14 mouse cellular contexts compared by ENCODE assay signal in the genomic region with DNA sequence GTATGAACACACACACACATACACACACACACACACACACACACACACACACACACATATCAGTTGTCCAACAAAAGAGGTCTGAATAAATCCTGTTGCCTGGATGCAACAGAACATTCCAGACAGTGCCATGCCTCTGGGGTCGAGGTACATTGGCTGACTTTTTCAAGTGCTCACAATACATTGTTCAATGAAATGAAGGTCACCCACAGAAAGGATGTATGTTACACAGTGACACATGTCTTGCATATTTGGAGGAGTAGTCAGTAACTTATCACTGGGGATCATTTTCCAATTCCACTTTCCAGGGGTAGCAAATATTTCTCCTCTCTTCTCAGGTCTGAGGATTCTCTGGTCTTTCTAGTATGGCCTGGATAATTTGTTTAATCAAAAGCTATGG. TPM values are rescaled to one million over a fixed set of nuclear protein-coding genes. Genes with fewer than 3 reads are reported as not detected.
DNase-seq lines count a peak whose midpoint lies in the region; ATAC-seq lines count a peak whose summit lies in the region.
"Had no signal": no experiment of that assay in that cellular context is flagged by ENCODE, and none has a peak within 500 bp of the region (broad histone marks: within the 10 kb centered on the region; RNA-seq: fewer than 3 reads in every experiment).

No protein-coding gene starts in this region.

- no peaks in the 10 kb centered on the region for H3K27me3 ChIP-seq in hindbrain, embryonic 10.5 days (ENCODE audit: insufficient read depth, poor library complexity, severe bottlenecking)
- H3K27me3 ChIP-seq in hindbrain, embryonic 11.5 days (ENCODE audit: control insufficient read depth, insufficient read depth, low read length): no peaks in the 10 kb centered on the region
- H3K27me3 ChIP-seq in forebrain, embryonic 15.5 days: no peaks in the 10 kb centered on the region
- H3K27me3 ChIP-seq in midbrain, embryonic 14.5 days (ENCODE audit: control insufficient read depth, insufficient read depth, low read length): no peaks in the 10 kb centered on the region
- H3K27me3 ChIP-seq: limb, embryonic 12.5 days had no signal

- H3K9ac ChIP-seq in hindbrain, embryonic 11.5 days (ENCODE audit: low read depth, low read length): no peak overlapping the region
- H3K9ac ChIP-seq in forebrain, embryonic 15.5 days (replicated peaks): no peak overlapping the region
- no peak overlapping the region for H3K9ac ChIP-seq in midbrain, embryonic 14.5 days (replicated peaks; ENCODE audit: low read length)
- H3K9ac ChIP-seq: limb, embryonic 12.5 days; liver, embryonic 14.5 days had no signal

- WGBS in hindbrain, embryonic 10.5 days: 57% methylated on average over 1 of the region's 1 CpGs
- WGBS in hindbrain, embryonic 11.5 days: 54% methylated on average over 1 of the region's 1 CpGs
- WGBS in forebrain, embryonic 15.5 days: 38% methylated on average over 1 of the region's 1 CpGs
- WGBS in midbrain, embryonic 14.5 days: 35% methylated on average over 1 of the region's 1 CpGs

- no peak for ATAC-seq in hindbrain, embryonic 11.5 days (ENCODE audit: low FRiP score)
- ATAC-seq in forebrain, embryonic 15.5 days (replicated peaks): no peak
- no peak for ATAC-seq in midbrain, embryonic 14.5 days (ENCODE audit: low FRiP score, low TSS enrichment)
- ATAC-seq: intestine, embryonic 16.5 days had no signal

- H3K36me3 ChIP-seq in hindbrain, embryonic 10.5 days: no peaks in the 10 kb centered on the region
- H3K36me3 ChIP-seq in hindbrain, embryonic 11.5 days (ENCODE audit: control insufficient read depth, insufficient read depth, low read length): no peaks in the 10 kb centered on the region
- H3K36me3 ChIP-seq in forebrain, embryonic 15.5 days: no peaks in the 10 kb centered on the region
- H3K36me3 ChIP-seq in midbrain, embryonic 14.5 days (ENCODE audit: control insufficient read depth, insufficient read depth, low read length): no peaks in the 10 kb centered on the region
- H3K36me3 ChIP-seq: heart, embryonic 10.5 days; limb, embryonic 12.5 days had no signal

- no peak overlapping the region for H3K4me3 ChIP-seq in hindbrain, embryonic 10.5 days
- no peak overlapping the region for H3K4me3 ChIP-seq in hindbrain, embryonic 11.5 days (ENCODE audit: low read depth, low read length)
- no peak overlapping the region for H3K4me3 ChIP-seq in forebrain, embryonic 15.5 days
- H3K4me3 ChIP-seq in midbrain, embryonic 14.5 days (replicated peaks; ENCODE audit: low read depth, low read length): no peak overlapping the region
- H3K4me3 ChIP-seq: heart, embryonic 10.5 days; limb, embryonic 12.5 days had no signal

- H3K4me1 ChIP-seq in hindbrain, embryonic 10.5 days (replicated peaks): peaks cover 39% of the 10 kb centered on the region
- peaks cover 14% of the 10 kb centered on the region for H3K4me1 ChIP-seq in hindbrain, embryonic 11.5 days (replicated peaks; ENCODE audit: control insufficient read depth, insufficient read depth, low read length)
- H3K4me1 ChIP-seq in forebrain, embryonic 15.5 days: peaks cover 50% of the 10 kb centered on the region
- peaks cover 35% of the 10 kb centered on the region for H3K4me1 ChIP-seq in midbrain, embryonic 14.5 days (ENCODE audit: control insufficient read depth, insufficient read depth, low read length)

- peak overlapping the region; percentile 81 for H3K27ac ChIP-seq in hindbrain, embryonic 10.5 days
- no peak overlapping the region for H3K27ac ChIP-seq in hindbrain, embryonic 11.5 days (ENCODE audit: low read depth, low read length)
- H3K27ac ChIP-seq in forebrain, embryonic 15.5 days (replicated peaks): peak overlapping the region; percentile 82
- H3K27ac ChIP-seq in midbrain, embryonic 14.5 days (replicated peaks; ENCODE audit: low read depth, low read length): peak overlapping the region; percentile 73
- H3K27ac ChIP-seq: heart, embryonic 10.5 days; limb, embryonic 12.5 days; liver, embryonic 14.5 days had no signal

- DNase-seq in hindbrain, embryonic 10.5 days (ENCODE audit: low spot score): peak; percentile 13
- DNase-seq in hindbrain, embryonic 11.5 days (ENCODE audit: low spot score): no peak
- DNase-seq in Muller cell, postnatal 12 days (ENCODE audit: inconsistent ontology term): peak; percentile 54
- DNase-seq in midbrain, embryonic 14.5 days: no peak
- DNase-seq in spleen, adult 12 weeks (ENCODE audit: low spot score): no peak
- DNase-seq in lung, postnatal 36 days: no peak
- DNase-seq: gastrocnemius, postnatal 36 days; spleen, adult 18-20 months; thymus, adult 18-20 months had no signal

- H3K9me3 ChIP-seq in hindbrain, embryonic 10.5 days: no peaks in the 10 kb centered on the region
- no peaks in the 10 kb centered on the region for H3K9me3 ChIP-seq in hindbrain, embryonic 11.5 days (ENCODE audit: control insufficient read depth, low read length)
- no peaks in the 10 kb centered on the region for H3K9me3 ChIP-seq in forebrain, embryonic 15.5 days
- no peaks in the 10 kb centered on the region for H3K9me3 ChIP-seq in midbrain, embryonic 14.5 days (ENCODE audit: control insufficient read depth, low read length)
- H3K9me3 ChIP-seq: heart, embryonic 10.5 days; limb, embryonic 12.5 days had no signal

- H3K4me2 ChIP-seq in hindbrain, embryonic 11.5 days (replicated peaks; ENCODE audit: low read depth, low read length): no peak overlapping the region
- no peak overlapping the region for H3K4me2 ChIP-seq in forebrain, embryonic 15.5 days (replicated peaks)
- no peak overlapping the region for H3K4me2 ChIP-seq in midbrain, embryonic 14.5 days (ENCODE audit: low read length)
- H3K4me2 ChIP-seq: limb, embryonic 12.5 days had no signal

RNA-seq across cellular contexts. Expression of a gene that starts 59.8 kb away (rescaled TPM):
- 4.3 and 5.2 TPM in 2 replicates for polyA plus RNA-seq in hindbrain, embryonic 10.5 days (2016; fragmentation: Nextera tagmentation; extraction: Ambion mirVana)
- polyA plus RNA-seq in hindbrain, embryonic 11.5 days (2014; fragmentation: Nextera tagmentation; extraction: Ambion mirVana): 3.4 and 4.3 TPM in 2 replicates
- polyA plus RNA-seq in forebrain, embryonic 15.5 days (2015; fragmentation: Nextera tagmentation; extraction: Ambion mirVana): 8.6 and 9.3 TPM in 2 replicates
- polyA plus RNA-seq in midbrain, embryonic 14.5 days (2014; fragmentation: Nextera tagmentation; extraction: Ambion mirVana): 12.5 and 15.5 TPM in 2 replicates

Comparison
In these comparisons a context has a peak if more than half of its experiments do, and no peak if none do; other contexts are left out.
1. DNase-seq: peak in hindbrain, embryonic 10.5 days (single experiment) and Muller cell, postnatal 12 days (single experiment); none in hindbrain, embryonic 11.5 days (single experiment), midbrain, embryonic 14.5 days (single experiment), spleen, adult 12 weeks (single experiment) and lung, postnatal 36 days (single experiment).